Mouse (Mus musculus) retina, postnatal 7 days (tissue): ENCODE data around the gene Tmprss11e.

Source experiments
- DNase-seq: peaks from one replicate; pipeline ENCODE4 v3.0.0-alpha.2; 2012; ENCODE audit warnings: low read depth, low spot score

Gene Tmprss11e

DNA sequence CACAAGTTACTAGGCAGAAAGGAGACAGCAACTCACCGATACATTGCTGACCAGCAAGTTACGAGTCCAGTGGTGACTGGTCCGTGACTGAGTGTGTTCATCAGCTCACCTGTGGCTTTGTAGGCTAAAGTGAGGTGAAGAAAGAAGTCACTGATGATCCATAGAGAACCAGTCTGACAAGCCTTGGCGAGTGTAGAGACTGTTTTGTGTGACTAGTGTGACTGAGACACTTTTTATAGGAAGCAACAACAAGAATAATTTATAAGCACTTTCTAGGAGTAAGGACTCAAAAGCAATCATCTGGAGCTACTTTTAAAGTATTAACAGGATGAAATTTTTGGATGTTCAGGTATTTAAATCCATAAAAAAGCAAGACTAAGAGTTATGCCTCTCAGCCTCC is at the start of gene Tmprss11e:
TSS of gene Tmprss11e (minus strand) at position 101 of the 400 bp plus-strand sequence.
- DNase-seq, result no peak

- no peak for DNase-seq
Measured at GRCm38 (mm10) chr5:86792807-86793206, 47.2 kb upstream of the Tmprss11e start.

- DNase-seq, result no peak
Measured at GRCm38 (mm10) chr5:86792249-86792648, 46.6 kb upstream of the Tmprss11e start.

DNA sequence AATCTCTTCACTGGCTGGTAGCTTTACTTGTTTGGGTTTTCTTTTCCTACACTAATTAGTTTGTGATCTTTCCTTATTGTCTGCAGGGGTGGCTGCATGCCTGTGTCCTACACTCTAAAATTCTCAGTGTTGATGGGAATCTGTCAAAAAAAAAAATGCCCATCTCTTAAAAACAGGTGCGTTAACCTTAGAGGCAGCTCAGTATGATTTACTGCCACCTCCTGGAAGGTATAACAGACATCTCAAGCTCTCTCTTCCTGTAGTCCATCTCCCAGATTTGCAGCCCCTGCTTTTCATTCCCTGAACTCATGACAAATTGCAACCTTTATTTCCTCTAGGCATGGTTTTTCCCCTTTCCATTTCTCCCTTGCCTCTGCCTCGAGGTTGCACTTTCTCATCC is 44.3 kb upstream of the Tmprss11e start:
- no peak for DNase-seq

DNA sequence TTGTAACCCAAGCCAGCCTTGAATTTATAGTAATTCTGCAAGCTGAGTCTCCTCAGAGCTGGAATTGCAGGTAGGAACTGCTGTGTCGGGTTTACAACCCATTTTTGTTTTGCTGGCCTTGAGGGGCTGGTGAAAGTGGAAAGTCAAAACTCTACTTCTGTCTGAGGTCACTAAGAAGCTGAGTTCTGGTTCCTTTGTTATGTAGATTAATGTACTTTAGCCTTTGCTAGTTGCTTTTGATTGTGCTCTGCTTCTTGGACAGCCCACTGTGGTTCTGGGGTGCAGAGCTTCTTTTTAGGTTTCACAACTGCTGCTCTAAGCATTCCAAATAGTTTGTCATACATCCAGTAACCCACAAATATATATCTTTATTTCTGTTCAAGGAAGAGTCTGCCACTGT is 41.2 kb upstream of the Tmprss11e start:
- no peak for DNase-seq

- no peak for DNase-seq
Measured at GRCm38 (mm10) chr5:86784205-86784604, 38.6 kb upstream of the Tmprss11e start.

- DNase-seq, result no peak
Measured at GRCm38 (mm10) chr5:86783059-86783458, 37.4 kb upstream of the Tmprss11e start.

- no peak for DNase-seq
Measured at GRCm38 (mm10) chr5:86778471-86778870, 32.9 kb upstream of the Tmprss11e start.

GRCm38 (mm10) chr5:86776941-86777340 is 31.3 kb upstream of the Tmprss11e start:
- no peak for DNase-seq

- no peak for DNase-seq
Measured at GRCm38 (mm10) chr5:86771010-86771409, 25.4 kb upstream of the Tmprss11e start.

DNA sequence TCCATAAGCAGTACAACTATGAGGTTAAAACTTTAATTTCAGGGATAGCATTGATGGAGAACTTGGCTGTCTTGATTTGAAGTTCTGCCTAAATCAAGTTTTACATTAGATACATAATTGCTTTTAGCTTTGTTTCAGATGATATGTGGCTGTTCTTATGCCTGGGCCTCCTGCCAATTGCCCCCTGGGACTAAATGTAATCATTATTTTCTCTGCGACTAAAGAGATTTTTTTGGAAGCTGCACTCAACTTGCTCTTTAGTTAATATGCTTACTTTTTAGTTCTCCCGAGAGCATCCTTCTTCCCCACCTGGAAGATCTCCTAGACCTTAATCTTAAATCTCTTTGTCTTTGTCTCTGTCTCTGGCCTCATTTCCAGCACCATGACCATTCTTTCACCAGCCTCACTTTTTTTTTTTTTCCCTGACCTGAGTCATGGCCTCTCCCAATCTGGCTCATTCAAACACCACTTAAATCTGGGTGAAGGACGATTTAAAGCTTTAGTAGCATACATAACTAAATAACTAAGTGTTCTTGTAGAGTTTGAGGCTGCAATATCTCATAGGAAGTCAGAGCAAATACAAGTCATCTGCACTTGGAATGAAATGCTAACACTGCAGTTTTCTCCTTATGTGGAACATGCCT is 23.5 kb upstream of the Tmprss11e start:
- DNase-seq, result no peak

GRCm38 (mm10) chr5:86742796-86743195 is 2.8 kb downstream of the Tmprss11e start:
- DNase-seq, result no peak

- DNase-seq, result no peak
Measured at GRCm38 (mm10) chr5:86741146-86741545, 4.5 kb downstream of the Tmprss11e start.

DNA sequence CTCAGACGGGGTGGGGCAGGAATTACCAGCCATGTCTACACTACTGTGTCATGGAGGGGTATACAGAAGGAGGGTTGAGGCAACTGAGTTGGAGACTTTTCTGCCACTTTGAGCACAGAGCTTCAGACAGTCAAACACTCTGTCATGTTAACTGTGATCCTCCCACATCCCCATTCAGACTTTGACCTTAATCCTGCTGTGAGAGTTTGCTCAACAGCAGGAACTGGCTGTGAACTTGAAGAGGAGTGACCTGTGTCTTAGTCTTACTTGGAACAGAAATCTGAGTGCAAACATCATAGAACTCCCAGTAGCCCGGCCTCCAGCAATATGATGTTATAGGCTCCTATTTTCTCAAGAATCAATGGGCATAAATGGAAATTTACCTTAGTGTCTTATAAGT is 9.8 kb downstream of the Tmprss11e start:
- no peak for DNase-seq

- peak; percentile 19 for DNase-seq
Measured at GRCm38 (mm10) chr5:86730587-86730986, 15.0 kb downstream of the Tmprss11e start.

- no peak for DNase-seq
Measured at GRCm38 (mm10) chr5:86728574-86728973, 17.0 kb downstream of the Tmprss11e start.

GRCm38 (mm10) chr5:86727033-86727432 is 18.6 kb downstream of the Tmprss11e start:
- no peak for DNase-seq

GRCm38 (mm10) chr5:86725021-86725420 is 20.6 kb downstream of the Tmprss11e start:
- DNase-seq, result no peak

DNA sequence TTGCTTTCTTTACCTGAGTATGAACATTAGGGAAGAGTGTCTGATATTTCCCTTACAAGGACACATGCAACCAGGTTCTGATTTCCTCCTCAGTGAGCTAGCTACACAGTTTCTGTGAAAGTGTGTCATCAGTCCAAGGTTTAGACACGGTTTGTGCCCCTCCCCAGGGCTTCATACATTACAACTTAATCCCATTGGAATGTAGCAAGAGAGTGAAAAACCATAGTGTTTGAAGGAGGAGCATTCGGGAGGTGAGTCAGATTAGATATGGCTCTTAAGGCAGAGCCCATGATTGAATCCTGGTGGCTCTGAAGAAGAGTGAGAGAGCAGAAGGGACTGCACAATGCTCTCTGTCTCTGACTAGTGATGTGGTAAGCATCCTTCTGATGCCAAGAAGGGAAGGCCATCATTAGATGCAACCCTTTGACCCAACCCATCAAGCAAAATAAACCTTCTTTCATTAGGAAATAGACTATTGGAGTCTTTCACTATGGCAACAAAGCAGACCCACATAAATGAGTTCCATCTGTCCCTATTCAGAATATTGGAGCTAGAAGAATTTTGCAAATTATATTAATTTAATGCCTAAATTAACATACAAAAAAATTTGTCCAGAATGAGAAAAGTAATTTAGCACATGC is 22.7 kb downstream of the Tmprss11e start:
- DNase-seq, result no peak

DNA sequence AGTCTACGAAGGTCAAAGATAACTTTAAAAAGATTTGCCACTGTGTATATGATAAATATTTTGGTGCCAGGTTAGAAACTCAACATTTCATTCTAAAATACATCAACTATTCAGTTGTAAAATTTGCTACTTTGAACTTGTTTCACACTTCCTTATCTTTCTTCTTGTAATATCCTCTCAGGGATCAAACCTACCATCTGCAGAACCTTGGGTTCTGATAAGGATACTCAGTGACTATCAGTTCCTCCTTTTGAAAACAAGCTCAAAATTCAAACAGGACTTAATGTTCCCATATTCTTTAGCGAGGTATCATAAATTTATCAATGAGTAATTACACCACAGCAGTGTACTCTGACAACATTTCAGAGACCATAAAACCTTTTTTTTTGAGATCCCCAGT is 30.6 kb downstream of the Tmprss11e start:
- DNase-seq, result no peak

DNA sequence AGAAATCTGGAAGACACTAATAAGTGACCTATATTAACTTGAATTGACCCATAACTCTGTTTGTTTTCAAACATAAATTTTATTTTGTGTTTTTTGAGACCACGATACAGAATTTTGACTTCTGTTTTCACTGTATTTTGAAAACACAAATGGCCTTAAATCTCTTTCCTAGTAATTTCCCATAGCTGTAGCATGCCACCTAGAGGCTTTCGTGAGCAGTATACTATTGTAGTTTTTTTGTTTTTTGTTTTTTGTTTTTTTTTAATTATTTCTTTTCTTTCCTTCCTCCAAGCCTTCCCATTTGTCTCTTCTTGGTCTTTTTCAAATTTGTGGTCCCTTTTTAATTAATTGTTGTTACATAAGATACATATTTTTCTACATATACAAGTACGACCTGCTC is 40.7 kb downstream of the Tmprss11e start:
- no peak for DNase-seq

DNA sequence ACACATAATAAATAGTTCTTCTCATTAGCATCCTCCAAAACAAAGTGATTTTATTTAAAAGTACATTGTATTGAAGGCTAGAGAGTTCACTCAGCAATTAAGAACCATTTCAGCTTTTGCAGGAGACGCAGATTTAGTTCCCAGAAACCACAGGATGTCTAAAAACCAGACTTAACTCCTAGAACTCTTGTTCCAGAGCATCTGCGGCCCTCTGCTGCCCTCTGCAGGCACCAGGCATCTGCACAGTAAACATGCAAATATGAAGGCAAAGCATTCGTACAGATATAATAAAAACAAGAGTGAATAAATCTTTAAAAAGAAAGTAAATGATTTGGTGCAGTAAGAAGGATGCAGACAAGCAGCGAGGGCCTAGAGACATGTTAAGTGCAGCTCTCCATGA is 60.9 kb downstream of the Tmprss11e start:
- peak; percentile 21 for DNase-seq

- no peak for DNase-seq
Measured at GRCm38 (mm10) chr5:86676262-86676661, 69.4 kb downstream of the Tmprss11e start, which contains the start of gene Tmprss11b. Tmprss11b (minus strand) TSS chr5:86676362.
